Mouse (Mus musculus) macrophage (primary cell): Measurements from ENCODE around the gene Olfr513. TPM values are rescaled to one million over a fixed set of nuclear protein-coding genes. Genes with fewer than 3 reads are reported as not detected.

Experiments
- H3K27ac ChIP-seq: fragments of 350-480 bp; formaldehyde crosslinking; 2 replicates; pipeline ENCODE4 v1.9.0; 2021
- H3K36me3 ChIP-seq: fragments of 350-480 bp; formaldehyde crosslinking; 2 replicates; pipeline ENCODE4 v1.9.0; 2021; ENCODE audit errors: inconsistent target
- H3K4me3 ChIP-seq: fragments of 350-480 bp; formaldehyde crosslinking; 2 replicates; pipeline ENCODE4 v1.9.0; 2021; ENCODE audit errors: inconsistent target
- H3K79me2 ChIP-seq: fragments of 350-480 bp; formaldehyde crosslinking; 2 replicates; pipeline ENCODE4 v1.9.0; 2021; ENCODE audit errors: inconsistent target
- WGBS: methylation state at CpG from one replicate; pipeline ENCODE4 v1.1.7; 2026; ENCODE audit warnings: inconsistent platforms; ENCODE audit not compliant: missing documents; 5-methylcytosine and 5-hydroxymethylcytosine counted together
- polyA plus RNA-seq: library from polyadenylated mRNA; stranded (reverse); fragments of 250-400 nt; gene quantifications from 3 replicates; pipeline ENCODE4 v1.2.4, GENCODE M21; 2018; ENCODE audit warnings: inconsistent platforms
- total RNA-seq, 78 experiments: library from RNA; depleted of rRNA; stranded (reverse); fragments of 250-400 nt; gene quantifications; 1 replicate in 9 of 78; 2 replicates in 24 of 78; 3 replicates in 43 of 78; 4 replicates in 2 of 78; pipeline ENCODE4 v1.2.4; 2018; ENCODE audit warnings: inconsistent platforms in 56 of 78

Olfr513 gene
- total RNA-seq (2018; cell fraction: chromatin; rRNA removed) = not detected
- total RNA-seq (2018; cell fraction: cytosol; rRNA removed) = not detected
- total RNA-seq (2018; cell fraction: nucleus; rRNA removed) = not detected
- polyA plus RNA-seq = not detected in 3 replicates

DNA sequence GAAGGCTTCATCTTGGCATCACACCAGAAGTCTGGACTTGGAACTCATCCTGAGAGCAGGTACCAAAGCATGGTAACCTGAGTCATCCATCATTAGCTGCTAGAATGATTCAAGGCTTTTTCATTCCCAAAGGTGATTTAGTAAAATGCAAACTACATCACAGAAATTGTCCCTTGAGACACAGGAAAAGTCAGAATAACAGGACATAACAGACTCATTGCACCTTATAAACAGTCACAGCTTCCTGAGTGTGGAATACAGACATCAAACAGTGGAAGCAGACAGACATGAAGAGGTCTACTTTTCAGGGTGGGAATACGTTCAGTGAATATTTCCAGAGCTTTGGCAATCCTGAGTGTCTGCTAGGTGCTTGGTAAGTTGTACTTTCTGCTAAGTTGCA lies at the start of gene Olfr513:
TSS of gene Olfr513 (plus strand) at position 301 of the 400 bp plus-strand sequence.
- Histone ChIP-seq H3K36me3 (no peaks in the 10 kb centered on the region), H3K4me3 (no peak within 1 kb of the TSS), H3K27ac (no peak within 1 kb of the TSS), H3K79me2 (no peaks in the 10 kb centered on the region)
- WGBS = 59% methylated on average over 1 of the region's 1 CpGs

DNA sequence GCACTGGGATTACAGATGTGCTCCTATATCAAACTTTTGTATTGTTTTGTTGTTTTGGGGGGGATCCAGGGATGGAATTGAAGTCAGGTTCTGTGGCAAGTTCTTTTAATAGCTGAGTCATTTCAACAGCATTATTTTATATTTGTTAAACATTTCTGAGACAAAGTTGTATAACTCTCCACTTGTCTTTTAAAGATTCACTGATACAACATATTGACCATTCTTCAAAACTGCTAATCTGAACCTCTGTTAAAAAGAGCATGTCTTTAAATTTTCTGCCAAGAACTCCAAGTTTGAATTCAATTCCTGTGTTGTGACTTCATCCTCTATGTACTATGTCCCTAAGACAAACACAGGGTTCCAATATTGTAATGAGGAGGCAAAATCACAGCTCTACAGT lies 37.8 kb upstream of the Olfr513 start, which contains the start of gene Olfr512:
TSS of gene Olfr512 (plus strand) at position 301 of the 400 bp plus-strand sequence.
- no peaks in the 10 kb centered on the region for H3K79me2 ChIP-seq
- no peak within 1 kb of the TSS for H3K4me3 ChIP-seq
- H3K36me3 ChIP-seq = no peaks in the 10 kb centered on the region
- no peak within 1 kb of the TSS for H3K27ac ChIP-seq

DNA sequence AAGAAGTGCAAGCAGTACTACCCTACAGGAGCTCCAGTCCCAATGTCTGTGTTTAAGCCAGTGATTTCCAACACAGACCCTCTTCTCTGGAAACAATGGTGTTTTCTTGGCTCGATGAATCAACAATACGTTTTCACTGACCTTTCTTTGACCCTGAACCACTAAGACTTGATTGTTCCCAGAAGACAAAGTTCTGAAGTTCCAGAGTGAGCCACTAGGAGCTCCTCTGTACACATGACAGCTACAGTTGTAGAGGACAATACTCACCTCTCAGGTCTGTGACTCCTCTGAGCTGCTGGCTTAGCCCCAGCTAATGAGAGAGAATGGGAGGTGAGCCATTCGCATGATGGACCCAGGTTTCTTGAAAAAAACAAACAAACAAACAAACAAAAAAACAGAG lies 9.6 kb downstream of the Olfr513 start:
- no peak overlapping the region for H3K4me3 ChIP-seq
- no peak overlapping the region for H3K27ac ChIP-seq
- whole genome bisulfite sequencing = 25% methylated on average over 3 of the region's 3 CpGs
- H3K79me2 ChIP-seq = no peaks in the 10 kb centered on the region
- H3K36me3 ChIP-seq = no peaks in the 10 kb centered on the region

DNA sequence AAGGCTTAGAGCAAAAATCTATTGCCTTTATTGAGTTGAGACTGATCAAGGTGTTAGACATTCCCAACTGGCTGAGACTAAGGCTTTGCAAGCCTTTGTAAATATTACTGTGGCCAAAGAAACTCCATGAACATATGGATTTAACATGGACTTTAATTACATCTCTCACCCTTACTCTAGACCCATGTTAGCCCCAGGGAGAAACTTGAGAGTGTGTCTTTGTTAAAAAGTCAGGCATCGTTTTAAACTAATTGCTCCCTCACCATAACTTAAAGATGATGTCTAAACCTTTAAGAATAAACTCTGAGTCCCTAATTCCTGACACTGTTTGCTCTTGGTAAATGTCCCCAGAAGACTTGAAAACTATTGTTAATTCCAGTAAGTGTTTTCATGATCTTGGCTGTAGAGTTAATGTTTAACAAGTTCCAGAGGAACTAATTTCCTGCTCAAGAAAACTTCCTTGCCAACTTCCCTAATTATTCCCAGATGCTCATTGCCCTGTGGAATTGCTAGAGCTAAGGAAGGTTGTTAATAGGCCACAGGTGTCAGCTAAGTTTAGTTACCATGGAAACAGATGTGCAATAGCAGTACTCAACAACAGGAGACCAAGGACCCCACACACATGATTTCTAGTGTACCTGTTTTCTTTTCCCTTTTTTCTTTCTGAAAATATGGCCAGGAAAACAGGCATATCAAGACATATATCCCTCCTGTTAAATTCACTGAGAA lies 46.6 kb downstream of the Olfr513 start:
- 60% methylated on average over 1 of the region's 1 CpGs for WGBS
- Histone ChIP-seq H3K36me3 (no peaks in the 10 kb centered on the region), H3K4me3 (no peak overlapping the region), H3K79me2 (no peaks in the 10 kb centered on the region), H3K27ac (no peak overlapping the region)

Other genes starting within 250 kb of the Olfr513 start
- gene Olfr502, start 225.9 kb upstream of the Olfr513 start, polyA plus RNA-seq = not detected in 3 replicates
- gene Olfr503, start 206.4 kb upstream of the Olfr513 start, polyA plus RNA-seq = not detected in 3 replicates
- gene Olfr504, start 185.2 kb upstream of the Olfr513 start, polyA plus RNA-seq = not detected in 3 replicates
- not detected in 3 replicates for gene Olfr506, start 140.2 kb upstream of the Olfr513 start, polyA plus RNA-seq
- not detected in 3 replicates for gene Olfr507, start 129.2 kb upstream of the Olfr513 start, polyA plus RNA-seq
- gene Olfr508, start 121.0 kb upstream of the Olfr513 start, polyA plus RNA-seq = not detected in 3 replicates
- not detected in 3 replicates for gene Olfr509, start 99.1 kb upstream of the Olfr513 start, polyA plus RNA-seq
- not detected in 3 replicates for gene Olfr510, start 84.6 kb upstream of the Olfr513 start, polyA plus RNA-seq
- not detected in 3 replicates for gene Olfr512, start 37.7 kb upstream of the Olfr513 start, polyA plus RNA-seq
- gene Olfr514, start 75.0 kb downstream of the Olfr513 start, polyA plus RNA-seq = not detected in 3 replicates
- not detected in 3 replicates for gene Olfr516, start 99.6 kb downstream of the Olfr513 start, polyA plus RNA-seq
- not detected in 3 replicates for gene Olfr517, start 121.4 kb downstream of the Olfr513 start, polyA plus RNA-seq
- gene Olfr518, start 134.0 kb downstream of the Olfr513 start, polyA plus RNA-seq = not detected in 3 replicates
- gene Olfr519, start 143.4 kb downstream of the Olfr513 start, polyA plus RNA-seq = not detected in 3 replicates
- 0.69 to 1.6 TPM (median 1.4 TPM) in 3 replicates for gene Nlrp10, start 179.2 kb downstream of the Olfr513 start, polyA plus RNA-seq
- gene Eif3f, start 183.4 kb downstream of the Olfr513 start, polyA plus RNA-seq = 60.5 to 140 TPM (median 94.6 TPM) in 3 replicates
- gene Tub, start 199.4 kb downstream of the Olfr513 start, polyA plus RNA-seq = not detected in 3 replicates